Mouse (Mus musculus): Measurements from ENCODE around the gene Cdc20. TPM values are rescaled to one million over a fixed set of nuclear protein-coding genes. Genes with fewer than 3 reads are reported as not detected.

Cdc20 gene
- polyA plus RNA-seq, 1 experiment, result 79.8 TPM

- no peaks in the 10 kb centered on the region for H3K36me3 ChIP-seq (ENCODE audit: control insufficient read depth, insufficient read depth)
- no peak overlapping the region for H3K4me3 ChIP-seq
- no peaks in the 10 kb centered on the region for H3K79me2 ChIP-seq (ENCODE audit: control insufficient read depth, insufficient read depth)
- peaks cover 28% of the 10 kb centered on the region for H3K27me3 ChIP-seq (ENCODE audit: control insufficient read depth, insufficient read depth, insufficient read length)
- H3K4me2 ChIP-seq (ENCODE audit: low read depth), result peak overlapping the region; percentile 50
- H3ac ChIP-seq (ENCODE audit: control insufficient read depth, insufficient read length), result no peak overlapping the region
- TF ChIP-seq TCF3 (IDR thresholded peaks at IDR 0.05; ENCODE audit: insufficient read length, low read depth), result no peak
- no peak for TF ChIP-seq POLR2A (IDR thresholded peaks at IDR 0.05; ENCODE audit: insufficient read length, low read depth)
- TF ChIP-seq CEBPB (IDR thresholded peaks at IDR 0.05; ENCODE audit: insufficient read depth, poor library complexity, severe bottlenecking), result no peak
- no peak for TF ChIP-seq USF1 (IDR thresholded peaks at IDR 0.05; ENCODE audit: low read depth)
- TF ChIP-seq E2F4 (IDR thresholded peaks at IDR 0.05; ENCODE audit: insufficient read depth), result no peak
- TF ChIP-seq SRF (IDR thresholded peaks at IDR 0.05; ENCODE audit: control insufficient read depth, insufficient read length, low read depth), result no peak
- TF ChIP-seq TCF12 (IDR thresholded peaks at IDR 0.05; ENCODE audit: insufficient read depth, poor library complexity, severe bottlenecking), result no peak
These were observed 8.7 kb upstream of the Cdc20 start for GRCm38 (mm10) chr4:118445781-118446414.

DNA sequence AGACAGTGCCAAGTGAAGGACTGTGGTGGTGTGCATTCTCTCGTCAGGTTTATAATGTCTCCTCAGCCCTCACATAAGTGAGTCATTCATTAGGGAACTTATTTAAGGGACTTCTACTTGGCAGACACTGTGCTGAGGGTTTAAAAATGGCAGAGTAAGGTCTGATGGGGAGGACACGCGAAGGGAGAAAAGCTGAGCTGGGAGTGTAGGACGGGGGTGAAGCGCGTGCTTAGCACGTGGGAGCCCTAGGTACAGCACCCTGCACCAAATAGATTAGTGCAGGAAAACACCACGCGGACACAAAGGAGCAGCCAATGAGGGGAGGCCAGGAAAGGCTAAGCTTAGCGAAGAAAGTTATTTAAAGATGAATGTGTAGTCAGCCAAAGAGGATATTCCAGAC is 7.9 kb upstream of the Cdc20 start:
- H3ac ChIP-seq (ENCODE audit: control insufficient read depth, insufficient read length), result no peak overlapping the region
- peaks cover 20% of the 10 kb centered on the region for H3K27me3 ChIP-seq (ENCODE audit: control insufficient read depth, insufficient read depth, insufficient read length)
- H3K4me2 ChIP-seq (ENCODE audit: low read depth), result no peak overlapping the region
- H3K4me3 ChIP-seq, result no peak overlapping the region
- TF ChIP-seq MYOD1 (IDR thresholded peaks at IDR 0.05; ENCODE audit: control insufficient read depth in 1 of 3, insufficient read length in 2 of 3, low read depth in 2 of 3), result no peak
- TF ChIP-seq E2F4 (IDR thresholded peaks at IDR 0.05; ENCODE audit: insufficient read depth), result no peak
- no peak for TF ChIP-seq REST (IDR thresholded peaks at IDR 0.05; ENCODE audit: insufficient read depth, insufficient read length)
- TF ChIP-seq CEBPB (IDR thresholded peaks at IDR 0.05; ENCODE audit: insufficient read depth, poor library complexity, severe bottlenecking), result no peak
- no peak for TF ChIP-seq MYOG (IDR thresholded peaks at IDR 0.05; ENCODE audit: control insufficient read depth in 1 of 3, insufficient read depth in 1 of 3, insufficient read length in 2 of 3, low read depth in 2 of 3)
- no peak for TF ChIP-seq MAX (IDR thresholded peaks at IDR 0.05; ENCODE audit: low read depth)
- no peak for TF ChIP-seq TCF12 (IDR thresholded peaks at IDR 0.05; ENCODE audit: insufficient read depth, poor library complexity, severe bottlenecking)
- no peak for TF ChIP-seq TCF3 (IDR thresholded peaks at IDR 0.05; ENCODE audit: insufficient read length, low read depth)
- TF ChIP-seq POLR2A (IDR thresholded peaks at IDR 0.05; ENCODE audit: insufficient read length, low read depth), result no peak
- TF ChIP-seq SRF (IDR thresholded peaks at IDR 0.05; ENCODE audit: control insufficient read depth, insufficient read length, low read depth), result no peak
- no peak for TF ChIP-seq POLR2AphosphoS2 (IDR thresholded peaks at IDR 0.05; ENCODE audit: insufficient read length, low read depth)
- H3K79me2 ChIP-seq (ENCODE audit: control insufficient read depth, insufficient read depth), result no peaks in the 10 kb centered on the region
- H3K36me3 ChIP-seq (ENCODE audit: control insufficient read depth, insufficient read depth), result no peaks in the 10 kb centered on the region

DNA sequence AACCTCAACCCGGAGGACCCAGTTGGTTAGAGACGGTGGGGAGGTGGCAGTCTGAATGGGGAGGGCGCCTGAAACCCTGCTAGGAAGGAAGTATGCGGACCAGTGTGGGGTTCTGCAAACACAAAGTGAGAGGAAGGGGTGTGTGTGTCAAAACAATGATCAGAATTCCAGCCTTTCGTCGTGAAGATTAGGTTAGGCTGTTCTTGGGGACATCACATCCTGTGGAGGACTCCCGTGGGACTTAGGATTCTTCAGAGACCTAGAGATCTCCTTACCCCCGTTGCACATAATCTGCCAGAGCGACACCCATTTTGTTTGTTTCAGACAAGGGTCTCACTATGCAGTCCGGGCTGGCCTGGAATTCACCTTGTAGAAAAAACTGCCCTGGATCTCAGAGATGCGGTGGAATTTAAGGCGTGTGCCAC is 689 bp upstream of the Cdc20 start:
- Histone ChIP-seq H3K36me3 (ENCODE audit: control insufficient read depth, insufficient read depth) (peaks cover 13% of the 10 kb centered on the region), H3K4me2 (ENCODE audit: low read depth) (peak overlapping the region; percentile 68), H3K79me2 (ENCODE audit: control insufficient read depth, insufficient read depth) (peaks cover 24% of the 10 kb centered on the region), H3K27me3 (ENCODE audit: control insufficient read depth, insufficient read depth, insufficient read length) (no peaks in the 10 kb centered on the region), H3K4me3 (peak overlapping the region; percentile 42), H3ac (ENCODE audit: control insufficient read depth, insufficient read length) (no peak overlapping the region)
- no peak for TF ChIP-seq POLR2A (IDR thresholded peaks at IDR 0.05; ENCODE audit: insufficient read length, low read depth)
- TF ChIP-seq REST (IDR thresholded peaks at IDR 0.05; ENCODE audit: insufficient read depth, insufficient read length), result no peak
- no peak for TF ChIP-seq E2F4 (IDR thresholded peaks at IDR 0.05; ENCODE audit: insufficient read depth)
- no peak for TF ChIP-seq TCF12 (IDR thresholded peaks at IDR 0.05; ENCODE audit: insufficient read depth, poor library complexity, severe bottlenecking)

GRCm38 (mm10) chr4:118432332-118432731 is 4.8 kb downstream of the Cdc20 start:
- H3K27me3 ChIP-seq (ENCODE audit: control insufficient read depth, insufficient read depth, insufficient read length), result no peaks in the 10 kb centered on the region
- H3K4me3 ChIP-seq, result no peak overlapping the region
- no peak for TF ChIP-seq POLR2AphosphoS2 (IDR thresholded peaks at IDR 0.05; ENCODE audit: insufficient read length, low read depth)
- no peak for TF ChIP-seq TCF3 (IDR thresholded peaks at IDR 0.05; ENCODE audit: insufficient read length, low read depth)
- no peak for TF ChIP-seq MYOD1 (IDR thresholded peaks at IDR 0.05; ENCODE audit: control insufficient read depth in 1 of 3, insufficient read length in 2 of 3, low read depth in 2 of 3)
- TF ChIP-seq MYOG (IDR thresholded peaks at IDR 0.05; ENCODE audit: control insufficient read depth in 1 of 3, insufficient read depth in 1 of 3, insufficient read length in 2 of 3, low read depth in 2 of 3), result no peak
- TF ChIP-seq TCF12 (IDR thresholded peaks at IDR 0.05; ENCODE audit: insufficient read depth, poor library complexity, severe bottlenecking), result no peak
- no peak for TF ChIP-seq USF1 (IDR thresholded peaks at IDR 0.05; ENCODE audit: low read depth)
- no peak for TF ChIP-seq POLR2A (IDR thresholded peaks at IDR 0.05; ENCODE audit: insufficient read length, low read depth)
- no peak for TF ChIP-seq SRF (IDR thresholded peaks at IDR 0.05; ENCODE audit: control insufficient read depth, insufficient read length, low read depth)
- no peak for TF ChIP-seq E2F4 (IDR thresholded peaks at IDR 0.05; ENCODE audit: insufficient read depth)
- TF ChIP-seq REST (IDR thresholded peaks at IDR 0.05; ENCODE audit: insufficient read depth, insufficient read length), result no peak
- no peak for TF ChIP-seq MAX (IDR thresholded peaks at IDR 0.05; ENCODE audit: low read depth)
- TF ChIP-seq CEBPB (IDR thresholded peaks at IDR 0.05; ENCODE audit: insufficient read depth, poor library complexity, severe bottlenecking), result no peak
- no peak overlapping the region for H3K4me2 ChIP-seq (ENCODE audit: low read depth)
- peaks cover 35% of the 10 kb centered on the region for H3K36me3 ChIP-seq (ENCODE audit: control insufficient read depth, insufficient read depth)
- H3K79me2 ChIP-seq (ENCODE audit: control insufficient read depth, insufficient read depth), result peaks cover 57% of the 10 kb centered on the region
- H3ac ChIP-seq (ENCODE audit: control insufficient read depth, insufficient read length), result no peak overlapping the region
